Mouse (Mus musculus) left cerebral cortex, adult 11 months (tissue): ENCODE results near the gene Oas1d.
"Not testable (repeated sequence)": the region's sequence is repeated elsewhere in the genome, so short reads cannot be mapped to it uniquely, and the experiment has no call there.

Source experiments
- DNase-seq: peaks from one replicate; pipeline ENCODE4 v3.0.0; 2022; ENCODE audit warnings: low spot score

Oas1d gene

GRCm38 (mm10) chr5:120914204-120914603, at the start of gene Oas1d:
Oas1d (plus strand) TSS chr5:120914536.
- not testable (repeated sequence) for DNase-seq

GRCm38 (mm10) chr5:120865336-120865860, 48.9 kb upstream of the Oas1d start:
- DNase-seq = no peak

- no peak for DNase-seq
Observed at GRCm38 (mm10) chr5:120869436-120870015, 44.8 kb upstream of the Oas1d start.

GRCm38 (mm10) chr5:120870081-120870480, 44.3 kb upstream of the Oas1d start:
- DNase-seq = no peak

GRCm38 (mm10) chr5:120870782-120871181, 43.6 kb upstream of the Oas1d start:
- no peak for DNase-seq

- DNase-seq = no peak
Observed at GRCm38 (mm10) chr5:120871469-120871868, 42.9 kb upstream of the Oas1d start.

- not testable (repeated sequence) for DNase-seq
Observed at GRCm38 (mm10) chr5:120876839-120877238, 37.5 kb upstream of the Oas1d start.

- DNase-seq = not testable (repeated sequence)
Observed at GRCm38 (mm10) chr5:120877407-120877806, 36.9 kb upstream of the Oas1d start.

GRCm38 (mm10) chr5:120878803-120879202, 35.5 kb upstream of the Oas1d start:
- DNase-seq = not testable (repeated sequence)

GRCm38 (mm10) chr5:120881681-120882080, 32.7 kb upstream of the Oas1d start:
- DNase-seq = not testable (repeated sequence)

- DNase-seq = not testable (repeated sequence)
Observed at GRCm38 (mm10) chr5:120887413-120887812, 26.9 kb upstream of the Oas1d start, which contains the start of gene Oas1g. Oas1g (minus strand) TSS chr5:120887613.

- no peak for DNase-seq
Observed at GRCm38 (mm10) chr5:120887831-120888230, 26.5 kb upstream of the Oas1d start.

GRCm38 (mm10) chr5:120888294-120888815, 26.0 kb upstream of the Oas1d start:
- DNase-seq = not testable (repeated sequence)

- DNase-seq = no peak
Observed at GRCm38 (mm10) chr5:120890026-120890425, 24.3 kb upstream of the Oas1d start.

GRCm38 (mm10) chr5:120890991-120891390, 23.3 kb upstream of the Oas1d start:
- DNase-seq = no peak

GRCm38 (mm10) chr5:120891566-120892242, 22.6 kb upstream of the Oas1d start:
- not testable (repeated sequence) for DNase-seq

GRCm38 (mm10) chr5:120892243-120892660, 22.1 kb upstream of the Oas1d start:
- no peak for DNase-seq

GRCm38 (mm10) chr5:120893866-120894265, 20.5 kb upstream of the Oas1d start:
- DNase-seq = not testable (repeated sequence)

GRCm38 (mm10) chr5:120894692-120895091, 19.6 kb upstream of the Oas1d start:
- DNase-seq = not testable (repeated sequence)

GRCm38 (mm10) chr5:120895231-120895900, 19.0 kb upstream of the Oas1d start:
- DNase-seq = no peak

- DNase-seq = no peak
Observed at GRCm38 (mm10) chr5:120898307-120898706, 16.0 kb upstream of the Oas1d start.

- DNase-seq = no peak
Observed at GRCm38 (mm10) chr5:120898726-120899125, 15.6 kb upstream of the Oas1d start.
